Mouse (Mus musculus): ENCODE measurements around the gene Spag8. TPM values are rescaled to one million over a fixed set of nuclear protein-coding genes. Genes with fewer than 3 reads are reported as not detected.

Gene Spag8
- polyA plus RNA-seq, 1 experiment from 2014 or later = not detected

Other genes starting within 250 kb of the Spag8 start
- not detected in 3 replicates for gene Fam166b, start 224.5 kb downstream of the Spag8 start, polyA plus RNA-seq (2018)
- 40.0 to 51.6 TPM (median 50.0 TPM) in 3 replicates for gene Tesk1, start 211.7 kb downstream of the Spag8 start, polyA plus RNA-seq (2018)
- gene Cd72, start 199.0 kb downstream of the Spag8 start, polyA plus RNA-seq (2018) = 155 to 199 TPM (median 157 TPM) in 3 replicates
- not detected in 3 replicates for gene Sit1, start 169.9 kb downstream of the Spag8 start, polyA plus RNA-seq (2018)
- gene Ccdc107, start 160.7 kb downstream of the Spag8 start, polyA plus RNA-seq (2018) = 24.0 to 38.6 TPM (median 24.2 TPM) in 3 replicates
- 0.69 to 2.4 TPM (median 1.2 TPM) in 3 replicates for gene Arhgef39, start 153.9 kb downstream of the Spag8 start, polyA plus RNA-seq (2018)
- 3.0 to 7.4 TPM (median 4.9 TPM) in 3 replicates for gene Car9, start 146.6 kb downstream of the Spag8 start, polyA plus RNA-seq (2018)
- gene Tpm2, start 129.8 kb downstream of the Spag8 start, polyA plus RNA-seq (2018) = 0.17 to 0.46 TPM in 2 of 3 replicates, not detected in the other
- 33.3 to 58.6 TPM (median 47.6 TPM) in 3 replicates for gene Creb3, start 91.3 kb downstream of the Spag8 start, polyA plus RNA-seq (2018)
- gene Tln1, start 90.9 kb downstream of the Spag8 start, polyA plus RNA-seq (2018) = 179 to 305 TPM (median 276 TPM) in 3 replicates
- gene Rgp1, start 74.9 kb downstream of the Spag8 start, polyA plus RNA-seq (2018) = 17.6 to 45.0 TPM (median 21.9 TPM) in 3 replicates
- 5.4 to 9.2 TPM (median 8.6 TPM) in 3 replicates for gene Gba2, start 74.7 kb downstream of the Spag8 start, polyA plus RNA-seq (2018)
- gene Msmp, start 69.1 kb downstream of the Spag8 start, polyA plus RNA-seq (2018) = not detected in 3 replicates
- gene Npr2, start 21.7 kb downstream of the Spag8 start, polyA plus RNA-seq (2018) = not detected in 3 replicates
- gene Hint2, start 2.9 kb upstream of the Spag8 start, polyA plus RNA-seq (2018) = 11.4 to 34.2 TPM (median 26.9 TPM) in 3 replicates
- 0.80 to 1.5 TPM (median 1.1 TPM) in 3 replicates for gene Tmem8b, start 15.4 kb upstream of the Spag8 start, polyA plus RNA-seq (2018)
- 0.53 to 4.6 TPM (median 0.59 TPM) in 3 replicates for gene Fam221b, start 15.6 kb upstream of the Spag8 start, polyA plus RNA-seq (2018)
- not detected in 3 replicates for gene Olfr70, start 47.2 kb upstream of the Spag8 start, polyA plus RNA-seq (2018)
- gene Olfr71, start 56.7 kb upstream of the Spag8 start, polyA plus RNA-seq (2018) = not detected in 3 replicates
- not detected in 3 replicates for gene Hrct1, start 73.6 kb upstream of the Spag8 start, polyA plus RNA-seq (2018)
- gene Spaar, start 76.4 kb upstream of the Spag8 start, polyA plus RNA-seq (2018) = not detected in 3 replicates
- not detected in 3 replicates for gene Olfr159, start 117.4 kb upstream of the Spag8 start, polyA plus RNA-seq (2018)
- gene Olfr156, start 170.3 kb upstream of the Spag8 start, polyA plus RNA-seq (2018) = not detected in 3 replicates
- gene Olfr157, start 186.6 kb upstream of the Spag8 start, polyA plus RNA-seq (2018) = not detected in 3 replicates
- not detected in 3 replicates for gene Olfr155, start 198.0 kb upstream of the Spag8 start, polyA plus RNA-seq (2018)
- 0.12 to 0.38 TPM (median 0.34 TPM) in 3 replicates for gene Reck, start 221.9 kb upstream of the Spag8 start, polyA plus RNA-seq (2018)

All from macrophage (primary cell).